Mouse (Mus musculus) embryonic facial prominence, embryonic 14.5 days (tissue): ENCODE results near the gene C2cd5. TPM values are rescaled to one million over a fixed set of nuclear protein-coding genes. Genes with fewer than 3 reads are reported as not detected.

ENCODE experiments used
- ATAC-seq: fragments of 200-750 bp; cut with Nextera tagmentation; 2 replicates; pipeline ENCODE4 v1.8.0; 2017; ENCODE audit warnings: low read depth, moderate number of reproducible peaks, moderate TSS enrichment
- DNase-seq: peaks from one replicate; pipeline ENCODE4 v3.0.0-alpha.2; 2015; ENCODE audit warnings: low spot score
- H3K27ac ChIP-seq: fragments of 300-500 bp; sonication (generic); replicated peaks from 2 replicates; pipeline ENCODE4 v1.5.1; 2014; ENCODE audit warnings: low read depth, mild to moderate bottlenecking, low read length, moderate library complexity
- H3K27me3 ChIP-seq: fragments of 300-500 bp; sonication (generic); replicated peaks from 2 replicates; pipeline ENCODE4 v1.6.1; 2014; ENCODE audit warnings: low read length; ENCODE audit not compliant: control insufficient read depth, insufficient read depth
- H3K36me3 ChIP-seq: fragments of 300-500 bp; sonication (generic); 2 replicates; pipeline ENCODE4 v1.6.1; 2014; ENCODE audit warnings: low read length, mixed read lengths; ENCODE audit not compliant: control insufficient read depth, insufficient read depth
- H3K4me1 ChIP-seq: fragments of 300-500 bp; sonication (generic); 2 replicates; pipeline ENCODE4 v1.6.1; 2014; ENCODE audit warnings: antibody characterized with exemption, low read length; ENCODE audit not compliant: control insufficient read depth, insufficient read depth
- H3K4me2 ChIP-seq: fragments of 300-500 bp; sonication (generic); 2 replicates; pipeline ENCODE4 v1.6.1; 2014; ENCODE audit warnings: low read depth, mild to moderate bottlenecking, low read length, moderate library complexity, mixed read lengths
- H3K4me3 ChIP-seq: fragments of 300-500 bp; sonication (generic); 2 replicates; pipeline ENCODE4 v1.5.1; 2014; ENCODE audit warnings: low read depth, mild to moderate bottlenecking, low read length
- H3K9ac ChIP-seq: fragments of 300-500 bp; sonication (generic); 2 replicates; pipeline ENCODE4 v1.6.1; 2014; ENCODE audit warnings: low read depth, mild to moderate bottlenecking, low read length, moderate library complexity, mixed read lengths
- H3K9me3 ChIP-seq: fragments of 300-500 bp; sonication (generic); 2 replicates; pipeline ENCODE4 v1.6.1; 2016; ENCODE audit warnings: low read length; ENCODE audit not compliant: control insufficient read depth
- WGBS: fragments of 180-500 bp; shearing (Covaris S2); extraction: QIAGEN DNeasy Blood & Tissue Kit; methylation state at CpG from one replicate; pipeline ENCODE4 v1.1.7; 2014; 5-methylcytosine and 5-hydroxymethylcytosine counted together
- polyA plus RNA-seq: library from polyadenylated mRNA; unstranded; fragments of >200 nt; fragmentation: Nextera tagmentation; extraction: Ambion mirVana; gene quantifications from 2 replicates; pipeline ENCODE4 v1.2.1, GENCODE M21; 2014

Gene C2cd5
- polyA plus RNA-seq, 1 experiment from 2014 or later, result 19.1 TPM

DNA sequence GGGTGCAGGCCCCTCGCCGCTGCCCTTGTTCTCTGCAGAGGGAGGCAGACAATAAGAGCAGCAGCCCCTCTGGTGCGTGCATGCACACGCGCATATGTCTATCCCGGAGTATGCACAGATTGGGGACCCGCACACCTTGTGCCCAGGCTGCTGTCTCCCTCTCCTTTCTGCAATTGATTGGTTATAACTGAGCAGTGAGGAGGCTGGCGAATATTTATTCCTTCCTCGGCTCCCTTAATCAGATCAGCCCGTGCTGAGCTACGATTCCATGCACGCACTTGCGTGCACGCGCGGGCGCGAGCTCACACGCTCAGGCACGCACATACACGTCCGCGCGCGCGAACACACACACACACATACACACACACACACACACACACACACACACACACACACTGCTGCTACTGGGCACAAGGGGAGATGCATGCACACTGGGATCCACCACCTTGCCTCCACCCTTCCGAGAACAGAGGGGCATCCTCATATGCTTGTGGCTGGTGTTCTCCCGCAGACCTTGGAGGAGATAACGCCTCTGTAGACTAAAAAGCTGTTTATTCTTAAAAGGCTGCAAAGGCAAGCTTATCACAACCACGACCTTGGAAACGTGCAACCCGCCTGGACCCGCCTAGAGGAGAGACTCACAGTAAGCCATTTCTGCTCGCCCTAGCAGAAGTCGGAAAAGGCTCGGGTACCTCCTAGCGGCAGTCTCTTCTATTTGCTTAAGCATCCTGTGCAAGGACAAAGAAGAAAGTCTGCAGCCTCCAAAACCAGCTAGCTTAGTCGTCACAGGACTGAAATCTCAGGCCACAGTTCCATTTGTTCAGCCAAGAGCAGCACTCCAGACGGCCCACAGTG, 135.2 kb downstream of the C2cd5 start:
- Histone ChIP-seq H3K4me3 (peak overlapping the region; percentile 60), H3K36me3 (no peaks in the 10 kb centered on the region), H3K4me2 (peak overlapping the region; percentile 97), H3K27ac (peak overlapping the region; percentile 54), H3K9ac (peak overlapping the region; percentile 67), H3K27me3 (peaks cover 11% of the 10 kb centered on the region; the same call in 1 of the 2 replicates), H3K4me1 (no peaks in the 10 kb centered on the region), H3K9me3 (no peaks in the 10 kb centered on the region)
- DNase-seq (peak; percentile 93), ATAC-seq (peak; percentile 93)
- WGBS, result under 1% methylated on average over 35 of the region's 39 CpGs

DNA sequence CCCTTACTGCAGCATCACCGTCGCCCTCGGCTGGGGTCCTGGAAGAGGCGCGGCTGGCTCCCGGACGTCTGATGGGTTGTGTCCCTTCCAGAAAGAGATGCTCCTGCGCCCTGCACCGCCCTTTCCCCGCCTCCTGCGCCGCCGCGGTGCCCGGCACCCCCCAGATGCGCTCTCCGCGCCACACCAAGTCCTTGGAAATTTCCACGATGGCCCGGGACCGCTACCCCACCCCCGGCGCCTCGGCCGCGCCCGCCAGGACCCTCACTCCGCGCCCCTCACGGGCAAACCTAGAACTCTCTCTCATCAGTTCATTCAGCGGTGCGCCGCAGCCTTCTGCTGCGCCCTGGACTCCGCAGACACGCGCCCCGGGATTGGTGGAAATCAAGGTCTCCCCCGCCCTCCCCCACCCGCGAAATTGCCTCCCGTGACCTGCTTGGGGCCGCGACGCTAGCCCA, 135.8 kb downstream of the C2cd5 start, which contains the start of gene St8sia1:
Gene St8sia1, minus strand, starts transcription at position 377 of the 455 bp plus-strand sequence.
- Histone ChIP-seq H3K4me1 (no peaks in the 10 kb centered on the region), H3K9ac (peak within 1 kb of the TSS; percentile 67), H3K36me3 (no peaks in the 10 kb centered on the region), H3K4me2 (peak within 1 kb of the TSS; percentile 97), H3K4me3 (peak within 1 kb of the TSS; percentile 60), H3K27me3 (peaks cover 11% of the 10 kb centered on the region; the same call in 1 of the 2 replicates), H3K9me3 (no peaks in the 10 kb centered on the region), H3K27ac (peak within 1 kb of the TSS; percentile 54)
- DNase-seq, result peak; percentile 30
- WGBS, result under 1% methylated on average over 28 of the region's 45 CpGs
- ATAC-seq, result peak; percentile 70

DNA sequence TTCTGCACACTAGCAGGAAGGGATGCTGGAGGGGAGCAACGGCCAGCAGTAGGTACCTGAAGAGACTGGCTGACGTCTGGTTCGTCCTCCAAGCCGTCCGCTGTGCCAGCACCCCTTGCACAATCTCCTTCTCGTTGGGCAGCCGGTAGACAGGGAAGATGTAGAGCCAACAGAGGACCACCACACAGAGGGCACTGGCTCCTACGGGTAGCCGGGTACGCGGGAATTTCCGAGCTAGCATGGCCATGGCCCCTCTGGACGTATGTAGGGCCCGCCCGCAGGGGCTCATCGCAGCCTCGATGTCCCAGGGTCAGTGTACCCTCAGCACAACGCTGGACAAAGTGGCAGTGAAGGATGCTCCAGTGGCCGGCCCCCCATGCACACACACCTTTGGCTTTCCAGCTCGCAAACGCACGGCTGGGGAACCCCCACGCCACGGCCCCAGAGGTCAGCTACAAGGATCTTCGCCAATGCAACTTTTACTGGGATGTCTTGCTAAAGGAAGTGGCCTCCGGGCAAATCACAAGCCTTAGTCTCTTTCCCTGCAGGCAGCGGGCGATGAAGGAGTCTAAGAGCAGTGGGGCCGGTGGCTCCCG, 136.4 kb downstream of the C2cd5 start:
- Histone ChIP-seq H3K36me3 (no peaks in the 10 kb centered on the region), H3K9ac (peak overlapping the region; percentile 67), H3K27me3 (peaks cover 11% of the 10 kb centered on the region; the same call in 1 of the 2 replicates), H3K27ac (no peak overlapping the region), H3K4me3 (peak overlapping the region; percentile 60), H3K9me3 (no peaks in the 10 kb centered on the region), H3K4me2 (peak overlapping the region; percentile 97), H3K4me1 (no peaks in the 10 kb centered on the region)
- DNase-seq (no peak), ATAC-seq (no peak)
- WGBS, result 28% methylated on average over 25 of the region's 30 CpGs

DNA sequence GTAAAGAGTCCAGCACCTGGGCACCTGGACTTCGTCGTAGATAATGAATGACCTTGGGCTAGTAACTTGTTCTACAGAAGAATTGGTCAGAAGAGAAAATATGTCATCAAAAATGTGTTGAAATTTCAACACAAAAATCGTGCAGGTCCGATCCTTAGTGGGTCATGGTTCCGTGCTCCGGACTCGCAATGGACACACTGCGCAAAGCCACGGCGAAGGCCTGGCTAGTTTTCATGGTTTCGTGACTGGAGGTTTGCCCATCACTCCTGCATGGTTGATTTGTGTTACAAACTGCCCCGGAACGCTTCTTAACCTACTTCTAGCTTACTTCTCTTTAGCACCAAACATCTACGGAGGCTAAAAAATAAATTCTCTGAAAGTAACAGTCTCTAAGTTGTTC, 137.1 kb downstream of the C2cd5 start:
- Histone ChIP-seq H3K4me2 (peak overlapping the region; percentile 97; the same call in 1 of the 2 replicates), H3K4me3 (peak overlapping the region; percentile 60; the same call in 1 of the 2 replicates), H3K27ac (no peak overlapping the region), H3K36me3 (no peaks in the 10 kb centered on the region), H3K9ac (no peak overlapping the region), H3K9me3 (no peaks in the 10 kb centered on the region), H3K4me1 (no peaks in the 10 kb centered on the region), H3K27me3 (peaks cover 11% of the 10 kb centered on the region; the same call in 1 of the 2 replicates)
- ATAC-seq, result no peak
- WGBS, result 90% methylated on average over 14 of the region's 14 CpGs
- DNase-seq, result no peak

GRCm38 (mm10) chr6:142962476-142962875, 137.5 kb downstream of the C2cd5 start:
- 77% methylated on average over 10 of the region's 10 CpGs for WGBS
- ATAC-seq (no peak), DNase-seq (no peak)
- no peaks in the 10 kb centered on the region for H3K4me1 ChIP-seq
- H3K4me2 ChIP-seq, result 0 out of 2 replicates have a peak overlapping the region, but pooled peaks have one; percentile 16
- no peak overlapping the region for H3K27ac ChIP-seq
- no peaks in the 10 kb centered on the region for H3K9me3 ChIP-seq
- H3K9ac ChIP-seq, result no peak overlapping the region
- no peak overlapping the region for H3K4me3 ChIP-seq
- H3K27me3 ChIP-seq, result peaks cover 11% of the 10 kb centered on the region; the same call in 1 of the 2 replicates
- no peaks in the 10 kb centered on the region for H3K36me3 ChIP-seq

DNA sequence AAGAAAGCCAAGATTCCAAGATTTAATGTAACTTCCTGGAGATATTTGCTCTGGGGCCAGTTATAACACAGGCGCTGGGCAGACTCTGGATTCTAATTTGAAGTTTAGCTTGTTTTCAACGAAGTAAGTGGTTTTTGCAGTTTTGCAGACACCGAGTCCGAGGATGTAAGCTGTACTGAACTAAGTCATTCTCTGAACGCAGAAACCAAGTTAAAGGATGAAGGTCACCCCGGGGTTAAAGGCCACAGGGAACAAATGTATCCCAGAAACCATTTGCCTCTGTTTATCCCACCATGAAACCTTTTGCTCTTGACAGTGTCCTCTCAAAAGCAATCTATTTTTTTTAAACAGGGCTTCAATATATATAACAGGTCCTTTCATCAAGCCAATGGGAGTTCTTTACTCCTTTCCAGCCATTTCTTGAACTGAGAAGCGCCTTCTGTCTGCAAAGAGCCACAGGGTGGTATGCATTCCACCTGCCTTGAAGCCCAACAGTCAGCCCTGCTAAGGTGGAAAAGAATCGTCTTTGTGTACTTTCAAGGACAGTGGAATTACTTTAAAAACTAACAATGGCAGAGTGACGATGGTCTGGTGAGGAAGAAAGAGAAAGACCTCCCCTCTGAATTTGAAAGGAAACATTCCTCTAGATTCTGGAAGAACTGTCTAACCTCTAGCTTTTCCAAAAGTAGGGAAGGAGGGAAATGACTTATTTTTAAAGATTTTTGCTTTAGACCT, 138.1 kb downstream of the C2cd5 start:
- WGBS, result 79% methylated on average over 9 of the region's 9 CpGs

More for the DNA sequence above, 138.1 kb downstream of the C2cd5 start:
- no peaks in the 10 kb centered on the region for H3K9me3 ChIP-seq
- DNase-seq (no peak), ATAC-seq (no peak)
- H3K27me3 ChIP-seq, result peaks cover 11% of the 10 kb centered on the region; the same call in 1 of the 2 replicates
- no peaks in the 10 kb centered on the region for H3K4me1 ChIP-seq
- H3K4me2 ChIP-seq, result no peak overlapping the region
- H3K27ac ChIP-seq, result no peak overlapping the region
- H3K4me3 ChIP-seq, result no peak overlapping the region
- no peaks in the 10 kb centered on the region for H3K36me3 ChIP-seq
- H3K9ac ChIP-seq, result no peak overlapping the region

Other genes starting within 250 kb of the C2cd5 start
- 1.1 and 1.8 TPM in 2 replicates for gene St8sia1, start 135.7 kb downstream of the C2cd5 start, polyA plus RNA-seq
- gene Etnk1, start 67.1 kb upstream of the C2cd5 start, polyA plus RNA-seq, result 24.6 and 25.0 TPM in 2 replicates